Mouse (Mus musculus) liver, embryonic 16.5 days (tissue): ENCODE results near the gene Scn3a. TPM values are rescaled to one million over a fixed set of nuclear protein-coding genes. Genes with fewer than 3 reads are reported as not detected.

ENCODE experiments used
- polyA plus RNA-seq: library from polyadenylated mRNA; unstranded; fragments of >200 nt; fragmentation: Nextera tagmentation; extraction: Ambion mirVana; gene quantifications from 2 replicates; pipeline ENCODE4 v1.2.1, GENCODE M21; 2015

The Scn3a gene
- polyA plus RNA-seq, 1 experiment from 2014 or later: 0.24 TPM

Other genes with a start within 250 kb of the Scn3a start
- 0.09 TPM in 1 of 2 replicates, not detected in the other for gene Slc38a11, start 203.6 kb downstream of the Scn3a start, polyA plus RNA-seq
- gene Scn2a, start 53.1 kb upstream of the Scn3a start, polyA plus RNA-seq: 0.06 and 0.11 TPM in 2 replicates